Comparison of ENCODE assay signal across 8 mouse cellular contexts in genomic region chr3:84090982-84091381, GRCm38 (mm10). TPM values are rescaled to one million over a fixed set of nuclear protein-coding genes. Genes with fewer than 3 reads are reported as not detected.
DNase-seq lines count a peak whose midpoint lies in the region; ATAC-seq and TF ChIP-seq lines count a peak whose summit lies in the region.

No protein-coding gene starts in this region.

- H3K36me3 ChIP-seq in hindbrain, embryonic 10.5 days: no peaks in the 10 kb centered on the region
- no peaks in the 10 kb centered on the region for H3K36me3 ChIP-seq in hindbrain, embryonic 14.5 days (replicated peaks; ENCODE audit: control insufficient read depth, insufficient read depth)
- no peaks in the 10 kb centered on the region for H3K36me3 ChIP-seq in MEL (ENCODE audit: control insufficient read depth in 1 of 2, insufficient read depth in 2 of 2, low read length in 2 of 2)
- H3K36me3 ChIP-seq in liver, embryonic 16.5 days (ENCODE audit: control insufficient read depth, insufficient read depth): no peaks in the 10 kb centered on the region

- H3K9me3 ChIP-seq in hindbrain, embryonic 10.5 days: no peaks in the 10 kb centered on the region
- H3K9me3 ChIP-seq in hindbrain, embryonic 14.5 days (ENCODE audit: control insufficient read depth, low read length): no peaks in the 10 kb centered on the region
- H3K9me3 ChIP-seq in MEL (replicated peaks; ENCODE audit: insufficient read depth, low read length): no peaks in the 10 kb centered on the region
- no peaks in the 10 kb centered on the region for H3K9me3 ChIP-seq in liver, embryonic 16.5 days (replicated peaks; ENCODE audit: control insufficient read depth, low read length)

- H3K9ac ChIP-seq in hindbrain, embryonic 14.5 days: no peak overlapping the region
- no peak overlapping the region for H3K9ac ChIP-seq in MEL (ENCODE audit: control insufficient read depth, low read depth, low read length, poor library complexity, severe bottlenecking)
- H3K9ac ChIP-seq in liver, embryonic 16.5 days (ENCODE audit: low read depth, low read length): no peak overlapping the region

- no peak for ATAC-seq in hindbrain, embryonic 14.5 days (ENCODE audit: low FRiP score)
- peak; percentile 50; the same call in 1 of the 2 replicates for ATAC-seq in liver, embryonic 16.5 days (ENCODE audit: low read depth)

- no peak overlapping the region for H3K4me3 ChIP-seq in hindbrain, embryonic 10.5 days
- no peak overlapping the region for H3K4me3 ChIP-seq in hindbrain, embryonic 14.5 days (replicated peaks; ENCODE audit: low read length)
- H3K4me3 ChIP-seq in MEL (ENCODE audit: control insufficient read depth in 1 of 2, insufficient read depth in 1 of 2, low read depth in 2 of 2, low read length in 2 of 2): no peak overlapping the region
- H3K4me3 ChIP-seq in liver, embryonic 16.5 days (ENCODE audit: low read depth, low read length): no peak overlapping the region

- no peak for TF ChIP-seq RAD21 in MEL (IDR thresholded peaks at IDR 0.05; ENCODE audit: low read depth, low read length)

- no peak overlapping the region for H3K4me2 ChIP-seq in hindbrain, embryonic 14.5 days (replicated peaks)
- no peak overlapping the region for H3K4me2 ChIP-seq in liver, embryonic 16.5 days (ENCODE audit: low read depth, low read length)

- H3K4me1 ChIP-seq in hindbrain, embryonic 10.5 days (replicated peaks): peaks cover 9% of the 10 kb centered on the region; the same call in 1 of the 2 replicates
- H3K4me1 ChIP-seq in hindbrain, embryonic 14.5 days (replicated peaks; ENCODE audit: control insufficient read depth, insufficient read depth, low read length): no peaks in the 10 kb centered on the region
- no peaks in the 10 kb centered on the region for H3K4me1 ChIP-seq in MEL (ENCODE audit: control insufficient read depth in 1 of 2, insufficient read depth in 2 of 2, low read length in 2 of 2)
- no peaks in the 10 kb centered on the region for H3K4me1 ChIP-seq in liver, embryonic 16.5 days (ENCODE audit: control insufficient read depth, low read depth, low read length)

- H3K27me3 ChIP-seq in hindbrain, embryonic 10.5 days (ENCODE audit: insufficient read depth, poor library complexity, severe bottlenecking): no peaks in the 10 kb centered on the region
- no peaks in the 10 kb centered on the region for H3K27me3 ChIP-seq in hindbrain, embryonic 14.5 days (ENCODE audit: control insufficient read depth, insufficient read depth, low read length)
- H3K27me3 ChIP-seq in MEL (ENCODE audit: control insufficient read depth in 1 of 2, insufficient read depth in 2 of 2, low read length in 2 of 2): no peaks in the 10 kb centered on the region
- no peaks in the 10 kb centered on the region for H3K27me3 ChIP-seq in liver, embryonic 16.5 days (ENCODE audit: control insufficient read depth, insufficient read depth, low read depth, low read length)

- no peak for TF ChIP-seq POLR2A in MEL (IDR thresholded peaks at IDR 0.05; ENCODE audit: control insufficient read depth in 1 of 2, insufficient read depth in 1 of 2, low read depth in 1 of 2, low read length in 2 of 2, poor library complexity in 1 of 2)

- WGBS in hindbrain, embryonic 10.5 days: 41% methylated on average over 2 of the region's 2 CpGs
- 44% methylated on average over 2 of the region's 2 CpGs for WGBS in hindbrain, embryonic 14.5 days
- 40% methylated on average over 2 of the region's 2 CpGs for WGBS in liver, embryonic 16.5 days (ENCODE audit: insufficient replicate concordance)

- no peaks in the 10 kb centered on the region for H3K79me2 ChIP-seq in MEL (ENCODE audit: control insufficient read depth, insufficient read depth, low read length, poor library complexity)

- TF ChIP-seq EP300 in MEL (IDR thresholded peaks at IDR 0.05; ENCODE audit: low read depth in 1 of 2, low read length in 2 of 2): no peak

- H3K27ac ChIP-seq in hindbrain, embryonic 10.5 days: no peak overlapping the region
- no peak overlapping the region for H3K27ac ChIP-seq in hindbrain, embryonic 14.5 days
- no peak overlapping the region for H3K27ac ChIP-seq in MEL (ENCODE audit: control insufficient read depth, low read depth, low read length)
- no peak overlapping the region for H3K27ac ChIP-seq in liver, embryonic 16.5 days (ENCODE audit: low read length)

- DNase-seq in hindbrain, embryonic 10.5 days (ENCODE audit: low spot score): peak; percentile 13
- DNase-seq in hindbrain, embryonic 14.5 days (ENCODE audit: low spot score): no peak
- peak; percentile 20 for DNase-seq in MEL (ENCODE audit: low read depth, low spot score)
- DNase-seq in embryo, embryonic 10 days (ENCODE audit: low spot score): peak; percentile 65
- peak; percentile 40 for DNase-seq in thymus, postnatal 25 days
- no peak for DNase-seq in neural tube, embryonic 10.5 days (ENCODE audit: extremely low spot score, low spot score)
- no peak for DNase-seq in frontal cortex, adult 2 months (ENCODE audit: extremely low spot score in 1 of 2, low spot score in 1 of 2)

- peak in 1 of 3 experiments; percentile 19; a peak in 1 of 6 replicates for TF ChIP-seq CTCF in MEL (IDR thresholded peaks at IDR 0.05 in 2 of 3, conservative IDR thresholded peaks at IDR 0.05 in 1 of 3; ENCODE audit: control insufficient read depth in 1 of 3, insufficient read depth in 1 of 3, low read depth in 2 of 3, low read length in 3 of 3, poor library complexity in 1 of 3, severe bottlenecking in 1 of 3)

TF ChIP-seq in MEL, 35 proteins besides CTCF, POLR2A, EP300 and RAD21:
- TF ChIP-seq NELFE (IDR thresholded peaks at IDR 0.05; ENCODE audit: low read depth, low read length) (no peak), SMC3 (IDR thresholded peaks at IDR 0.05; ENCODE audit: low read depth, low read length) (peak; percentile 31; the same call in 1 of the 2 replicates), UBTF (IDR thresholded peaks at IDR 0.05; ENCODE audit: borderline replicate concordance, insufficient read depth, low read depth, low read length) (no peak), ZMIZ1 (IDR thresholded peaks at IDR 0.05; ENCODE audit: low read depth, low read length) (no peak), BHLHE40 (IDR thresholded peaks at IDR 0.05; ENCODE audit: borderline replicate concordance, low read depth, low read length) (no peak), MAZ (IDR thresholded peaks at IDR 0.05; ENCODE audit: low read depth, low read length) (no peak), TAL1 (IDR thresholded peaks at IDR 0.05; ENCODE audit: low read length) (no peak), ETS1 (IDR thresholded peaks at IDR 0.05; ENCODE audit: low read depth, low read length) (no peak)
TF ChIP-seq in MEL: peak in this region for 1.

RNA-seq across cellular contexts. Expression of gene Tmem131l, which starts 51.0 kb away (rescaled TPM):
- polyA plus RNA-seq in hindbrain, embryonic 10.5 days (2016; fragmentation: Nextera tagmentation; extraction: Ambion mirVana): 70.2 and 70.8 TPM in 2 replicates
- 51.2 and 57.5 TPM in 2 replicates for polyA plus RNA-seq in hindbrain, embryonic 14.5 days (2014; fragmentation: Nextera tagmentation; extraction: Ambion mirVana)
- 9.6 and 10.9 TPM in 2 replicates for total RNA-seq in MEL (2012; rRNA removed)
- polyA plus RNA-seq in MEL (2012; ENCODE audit: insufficient read depth in 1 of 2, insufficient read length in 2 of 2, low read depth in 1 of 2, low replicate concordance in 2 of 2, missing spikeins in 1 of 2): 10 to 100 TPM in 1 of 2 experiments, not detected in 1; 39.6 TPM
- polyA plus RNA-seq in liver, embryonic 16.5 days (2015; fragmentation: Nextera tagmentation; extraction: Ambion mirVana): 28.8 and 29.8 TPM in 2 replicates
- 25.2 and 25.6 TPM in 2 replicates for polyA plus RNA-seq in frontal cortex, adult 2 months (2012; rRNA removed)

Comparison
In these comparisons a context has a peak if more than half of its experiments do, and no peak if none do; other contexts are left out.
1. DNase-seq: peak in hindbrain, embryonic 10.5 days (single experiment), MEL (single experiment), embryo, embryonic 10 days (single experiment) and thymus, postnatal 25 days (single experiment); none in hindbrain, embryonic 14.5 days (single experiment), neural tube, embryonic 10.5 days (single experiment) and frontal cortex, adult 2 months (0 of 2).